Comparison of ENCODE assay signal across 21 mouse cellular contexts in genomic region chr13:69127522-69127921, GRCm38 (mm10).
DNase-seq lines count a peak whose midpoint lies in the region; ATAC-seq and TF ChIP-seq lines count a peak whose summit lies in the region.
"Had no signal": no experiment of that assay in that cellular context is flagged by ENCODE, and none has a peak within 500 bp of the region (broad histone marks: within the 10 kb centered on the region; RNA-seq: fewer than 3 reads in every experiment).

No protein-coding gene starts in this region.

- no peak for ATAC-seq in embryonic facial prominence, embryonic 14.5 days (ENCODE audit: low read depth)
- ATAC-seq in kidney, embryonic 16.5 days (ENCODE audit: low FRiP score, low TSS enrichment), result no peak
- no peak for ATAC-seq in inflammation-experienced regulatory T-cells, adult 6 months
- ATAC-seq: CD4-positive, CD25-positive, alpha-beta regulatory T cell, adult 4 months; Patski had no signal

- H3K4me2 ChIP-seq in embryonic facial prominence, embryonic 14.5 days (ENCODE audit: low read depth, low read length), result no peak overlapping the region
- H3K4me2 ChIP-seq in kidney, embryonic 16.5 days (replicated peaks; ENCODE audit: low read depth, low read length), result no peak overlapping the region
- H3K4me2 ChIP-seq: embryonic facial prominence, embryonic 15.5 days; heart, embryonic 12.5 days; limb, embryonic 12.5 days had no signal

- no peak for TF ChIP-seq CTCF in lung, adult 2 months (IDR thresholded peaks at IDR 0.05; ENCODE audit: insufficient read depth, low read length)
- no peak for TF ChIP-seq CTCF in brain, embryonic 14.5 days (IDR thresholded peaks at IDR 0.05; ENCODE audit: borderline replicate concordance, extremely low read depth, insufficient read depth, insufficient read length)

- no peaks in the 10 kb centered on the region for H3K36me3 ChIP-seq in embryonic facial prominence, embryonic 14.5 days (ENCODE audit: control insufficient read depth, insufficient read depth, low read length)
- H3K36me3 ChIP-seq in embryonic facial prominence, embryonic 10.5 days (replicated peaks), result no peaks in the 10 kb centered on the region
- no peaks in the 10 kb centered on the region for H3K36me3 ChIP-seq in kidney, embryonic 16.5 days (ENCODE audit: insufficient read depth, low read length)
- H3K36me3 ChIP-seq: embryonic facial prominence, embryonic 15.5 days; heart, embryonic 12.5 days; limb, embryonic 12.5 days had no signal

- H3K4me3 ChIP-seq in embryonic facial prominence, embryonic 14.5 days (ENCODE audit: low read depth, low read length), result no peak overlapping the region
- H3K4me3 ChIP-seq in embryonic facial prominence, embryonic 10.5 days, result no peak overlapping the region
- H3K4me3 ChIP-seq in kidney, embryonic 16.5 days (ENCODE audit: low read length), result no peak overlapping the region
- H3K4me3 ChIP-seq in lung, adult 2 months (replicated peaks; ENCODE audit: extremely low read depth, low read depth, low read length), result no peak overlapping the region
- H3K4me3 ChIP-seq: embryonic facial prominence, embryonic 15.5 days; heart, embryonic 12.5 days; limb, embryonic 12.5 days had no signal

- no peak overlapping the region for H3K9ac ChIP-seq in embryonic facial prominence, embryonic 14.5 days (ENCODE audit: low read depth, low read length)
- no peak overlapping the region for H3K9ac ChIP-seq in kidney, embryonic 16.5 days (replicated peaks; ENCODE audit: low read length)
- H3K9ac ChIP-seq: embryonic facial prominence, embryonic 15.5 days; heart, embryonic 12.5 days; limb, embryonic 12.5 days; liver, embryonic 14.5 days had no signal

- 62% methylated on average over 3 of the region's 3 CpGs for WGBS in embryonic facial prominence, embryonic 14.5 days
- WGBS in embryonic facial prominence, embryonic 10.5 days, result 85% methylated on average over 3 of the region's 3 CpGs
- WGBS in kidney, embryonic 16.5 days, result 52% methylated on average over 3 of the region's 3 CpGs
- WGBS in lung, adult 2 months, result 43% methylated on average over 3 of the region's 3 CpGs

- H3K27me3 ChIP-seq in embryonic facial prominence, embryonic 14.5 days (replicated peaks; ENCODE audit: control insufficient read depth, insufficient read depth, low read length), result no peaks in the 10 kb centered on the region
- H3K27me3 ChIP-seq in embryonic facial prominence, embryonic 10.5 days (replicated peaks; ENCODE audit: low read depth, poor library complexity, severe bottlenecking), result no peaks in the 10 kb centered on the region
- H3K27me3 ChIP-seq in kidney, embryonic 16.5 days (ENCODE audit: insufficient read depth, low read length), result no peaks in the 10 kb centered on the region
- H3K27me3 ChIP-seq: embryonic facial prominence, embryonic 15.5 days; heart, embryonic 12.5 days; limb, embryonic 12.5 days; Patski had no signal

- H3K27ac ChIP-seq in embryonic facial prominence, embryonic 14.5 days (replicated peaks; ENCODE audit: low read depth, low read length), result no peak overlapping the region
- no peak overlapping the region for H3K27ac ChIP-seq in embryonic facial prominence, embryonic 10.5 days (replicated peaks)
- H3K27ac ChIP-seq in kidney, embryonic 16.5 days (ENCODE audit: low read length), result no peak overlapping the region
- H3K27ac ChIP-seq: embryonic facial prominence, embryonic 15.5 days; hindbrain, postnatal 0 days; limb, embryonic 12.5 days; liver, embryonic 14.5 days had no signal

- H3K4me1 ChIP-seq in embryonic facial prominence, embryonic 14.5 days (ENCODE audit: control insufficient read depth, insufficient read depth, low read length), result no peaks in the 10 kb centered on the region
- H3K4me1 ChIP-seq in embryonic facial prominence, embryonic 10.5 days, result no peaks in the 10 kb centered on the region
- H3K4me1 ChIP-seq in kidney, embryonic 16.5 days (ENCODE audit: insufficient read depth, low read length), result no peaks in the 10 kb centered on the region
- H3K4me1 ChIP-seq in lung, adult 2 months (ENCODE audit: control insufficient read depth, insufficient read depth, low read length), result no peaks in the 10 kb centered on the region
- H3K4me1 ChIP-seq: embryonic facial prominence, embryonic 15.5 days; heart, embryonic 12.5 days; limb, embryonic 12.5 days had no signal

- peak; percentile 18 for DNase-seq in embryonic facial prominence, embryonic 14.5 days (ENCODE audit: low spot score)
- no peak for DNase-seq in embryonic facial prominence, embryonic 10.5 days (ENCODE audit: low spot score)
- DNase-seq in kidney, postnatal 14 days, result peak; percentile 7
- peak; percentile 25 for DNase-seq in lung, postnatal 10 days
- no peak for DNase-seq in lung, adult 2 months
- peak; percentile 37 for DNase-seq in brain, embryonic 14.5 days (ENCODE audit: low read depth)
- DNase-seq: adrenal gland, adult 8-10 months; cerebellum, adult 9-11 months; kidney, adult 11 months; kidney, postnatal 25 days; right cerebral cortex, postnatal 4 days; thymus, adult 2 months had no signal

- no peak for TF ChIP-seq POLR2A in lung, adult 2 months (IDR thresholded peaks at IDR 0.05; ENCODE audit: borderline replicate concordance, extremely low read depth, low read depth, low read length)
- no peak for TF ChIP-seq POLR2A in brain, embryonic 14.5 days (IDR thresholded peaks at IDR 0.05; ENCODE audit: borderline replicate concordance, extremely low read depth, insufficient read depth, insufficient read length, poor library complexity, severe bottlenecking)

- H3K9me3 ChIP-seq in embryonic facial prominence, embryonic 14.5 days (ENCODE audit: control insufficient read depth, low read length), result no peaks in the 10 kb centered on the region
- no peaks in the 10 kb centered on the region for H3K9me3 ChIP-seq in embryonic facial prominence, embryonic 10.5 days
- no peaks in the 10 kb centered on the region for H3K9me3 ChIP-seq in kidney, embryonic 16.5 days (ENCODE audit: low read length)
- H3K9me3 ChIP-seq: embryonic facial prominence, embryonic 15.5 days; heart, embryonic 12.5 days; limb, embryonic 12.5 days had no signal

Comparison
In these comparisons a context has a peak if more than half of its experiments do, and no peak if none do; other contexts are left out.
1. DNase-seq: peak in embryonic facial prominence, embryonic 14.5 days (single experiment), kidney, postnatal 14 days (single experiment), lung, postnatal 10 days (single experiment) and brain, embryonic 14.5 days (single experiment); none in embryonic facial prominence, embryonic 10.5 days (single experiment) and lung, adult 2 months (single experiment).